Mouse (Mus musculus) megakaryocyte, adult 5-6 weeks (primary cell): ENCODE results near the gene Ezh1. TPM values are rescaled to one million over a fixed set of nuclear protein-coding genes. Genes with fewer than 3 reads are reported as not detected.

ENCODE experiments used
- ATAC-seq: 2 replicates; pipeline ENCODE4 v1.8.0; 2016; ENCODE audit warnings: mild to moderate bottlenecking, inconsistent platforms; ENCODE audit not compliant: poor library complexity, severe bottlenecking
- total RNA-seq, 2 experiments: library from RNA; stranded (forward) in 1 of 2; stranded (reverse) in 1 of 2; fragments of 153-499, 151-499 nt in 1 of 2; fragments of 221-1000, 200-1000 nt in 1 of 2; gene quantifications; 2 replicates each; pipeline versions ENCODE4 v1.2.3 to v1.2.4; 2015 to 2017

The Ezh1 gene
- total RNA-seq, 2 experiments from 2014 or later = 20.0 to 20.1 TPM

- ATAC-seq = no peak
Observed at GRCm38 (mm10) chr11:101247521-101248030, 21.3 kb upstream of the Ezh1 start.

GRCm38 (mm10) chr11:101246702-101247012 lies 20.4 kb upstream of the Ezh1 start:
- ATAC-seq = peak; percentile 30; the same call in 1 of the 2 replicates

- ATAC-seq = 0 out of 2 replicates have a peak, but pooled peaks have one; percentile 15
Observed at GRCm38 (mm10) chr11:101245855-101246701, 19.8 kb upstream of the Ezh1 start, which contains the start of gene Ramp2. Gene Ramp2 (plus strand): TSS chr11:101246028.

DNA sequence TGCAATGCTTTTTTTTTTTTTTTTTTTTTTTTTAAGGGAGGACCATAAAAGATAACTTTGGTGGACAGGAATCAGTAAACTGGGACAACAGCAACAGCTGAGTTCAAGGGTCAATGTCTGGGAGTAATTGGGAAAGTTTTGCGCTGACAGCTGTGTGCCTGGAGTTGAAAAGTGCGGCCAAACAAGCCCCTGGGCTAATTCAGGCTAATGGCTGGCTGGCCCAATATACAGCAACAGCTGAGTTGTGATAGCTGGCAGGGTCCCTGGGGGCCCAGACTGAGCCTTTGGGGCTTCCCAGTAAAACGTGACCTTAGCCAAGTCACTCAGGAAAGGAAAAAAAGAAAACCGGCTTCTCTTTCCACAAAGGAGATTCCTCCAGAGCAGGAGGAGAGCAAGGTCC lies 18.8 kb upstream of the Ezh1 start:
- no peak for ATAC-seq

DNA sequence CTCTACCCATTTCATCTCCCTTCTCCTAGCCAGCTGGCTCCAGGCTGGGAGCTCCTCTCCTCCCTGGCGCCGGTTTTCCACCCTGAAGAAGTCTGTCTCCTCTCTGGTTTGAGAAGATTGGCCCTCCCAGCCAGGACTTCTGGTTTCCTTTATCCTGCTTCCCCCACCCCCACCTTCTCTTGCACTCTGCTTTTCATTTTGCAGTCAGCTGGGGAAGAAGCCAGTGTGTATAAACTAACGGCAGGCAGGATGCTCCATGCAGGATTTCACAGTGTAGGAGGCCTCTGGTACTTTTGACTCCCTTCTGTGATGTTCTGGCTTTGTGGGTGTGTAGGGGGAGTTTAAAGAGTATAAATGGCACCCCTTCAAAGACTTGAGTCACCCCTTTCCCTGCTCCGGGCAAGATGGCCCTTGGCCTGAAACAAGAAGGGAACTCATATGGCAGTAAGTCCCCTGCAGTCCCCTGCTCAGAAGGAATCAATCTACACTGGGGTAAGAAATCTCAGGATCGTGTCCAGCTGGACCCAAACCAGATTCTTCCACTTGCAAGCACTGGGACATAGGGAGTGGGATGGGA lies 11.9 kb upstream of the Ezh1 start:
- ATAC-seq = no peak

DNA sequence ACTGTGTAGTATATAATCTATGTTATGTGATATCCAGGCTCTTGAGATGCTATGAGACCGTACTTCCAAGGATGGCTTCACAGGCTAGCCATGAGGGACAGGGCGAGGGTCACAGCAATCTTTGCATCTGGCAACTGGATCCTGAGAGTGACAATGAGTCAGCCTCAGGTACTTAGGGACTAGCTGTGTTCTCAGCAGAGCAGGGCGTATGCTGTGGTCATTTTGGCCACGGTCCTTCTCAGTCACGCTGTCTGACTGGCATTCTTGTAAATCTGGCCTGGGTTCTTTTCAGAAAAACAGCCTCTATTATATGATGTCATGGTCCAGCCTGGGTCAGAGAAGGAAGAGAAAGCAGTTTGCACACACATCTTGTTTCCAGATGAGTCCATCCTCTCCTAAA lies 10.5 kb upstream of the Ezh1 start:
- ATAC-seq = no peak

DNA sequence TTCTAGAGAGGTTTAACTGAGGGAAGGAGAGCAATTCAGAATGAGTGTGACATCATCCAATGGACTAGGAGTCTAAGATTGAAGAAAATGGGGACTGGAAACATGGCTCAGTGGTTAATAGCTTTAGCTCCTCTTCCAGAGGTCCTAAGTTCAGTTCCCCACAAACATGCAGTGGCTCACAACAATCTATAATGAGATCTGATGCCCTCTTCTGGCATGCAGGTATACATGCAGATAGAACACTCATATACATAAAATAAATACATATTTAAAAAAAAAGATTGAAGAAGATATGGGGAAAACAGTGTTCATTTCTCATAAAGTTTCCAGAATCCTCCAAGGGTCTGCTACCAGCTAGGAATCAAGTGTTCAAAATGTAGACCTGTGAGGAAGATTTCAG lies 9.2 kb upstream of the Ezh1 start:
- ATAC-seq = no peak

GRCm38 (mm10) chr11:101234124-101234523 lies 7.9 kb upstream of the Ezh1 start:
- ATAC-seq = no peak

GRCm38 (mm10) chr11:101233240-101233639 lies 7.0 kb upstream of the Ezh1 start:
- ATAC-seq = no peak

DNA sequence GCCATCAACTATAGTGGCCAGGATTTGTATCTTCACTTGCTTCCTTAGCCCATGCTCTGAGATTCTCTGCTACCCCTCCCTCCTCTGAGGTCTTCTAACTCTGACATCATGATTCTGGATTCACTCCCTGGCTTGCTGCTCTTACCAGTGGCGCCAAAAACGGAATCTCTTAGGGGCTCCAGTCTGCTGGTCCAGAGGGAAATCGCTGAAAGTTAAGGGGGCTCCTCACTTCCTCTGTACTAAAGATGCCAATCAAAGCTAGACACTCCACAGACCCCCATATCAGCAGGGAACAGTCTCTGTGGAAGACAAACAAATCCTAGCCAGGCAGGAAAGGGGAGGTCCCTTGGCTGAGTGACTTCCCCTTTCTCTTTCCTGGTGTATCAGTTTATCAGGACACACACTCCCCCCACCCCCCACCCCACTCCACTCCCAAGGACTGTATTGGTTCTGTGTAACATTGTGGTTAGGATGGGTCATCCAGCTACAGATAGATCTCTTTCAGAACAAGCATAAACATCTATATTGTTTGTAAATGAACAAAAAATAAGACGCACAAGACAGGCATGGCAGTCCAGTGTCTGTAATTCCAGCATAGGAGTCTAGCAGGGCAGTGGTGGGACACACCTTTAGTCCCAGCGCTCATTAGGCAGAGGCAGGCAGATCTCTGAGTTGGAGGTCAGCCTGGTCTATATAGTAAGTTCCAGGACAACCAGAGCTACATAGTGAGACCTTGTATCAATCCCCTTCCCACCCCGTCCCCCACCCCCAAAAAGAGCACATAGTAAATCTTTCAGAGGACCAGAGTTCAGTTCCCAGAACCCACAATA lies 6.0 kb upstream of the Ezh1 start:
- ATAC-seq = peak; percentile 47; the same call in 1 of the 2 replicates

DNA sequence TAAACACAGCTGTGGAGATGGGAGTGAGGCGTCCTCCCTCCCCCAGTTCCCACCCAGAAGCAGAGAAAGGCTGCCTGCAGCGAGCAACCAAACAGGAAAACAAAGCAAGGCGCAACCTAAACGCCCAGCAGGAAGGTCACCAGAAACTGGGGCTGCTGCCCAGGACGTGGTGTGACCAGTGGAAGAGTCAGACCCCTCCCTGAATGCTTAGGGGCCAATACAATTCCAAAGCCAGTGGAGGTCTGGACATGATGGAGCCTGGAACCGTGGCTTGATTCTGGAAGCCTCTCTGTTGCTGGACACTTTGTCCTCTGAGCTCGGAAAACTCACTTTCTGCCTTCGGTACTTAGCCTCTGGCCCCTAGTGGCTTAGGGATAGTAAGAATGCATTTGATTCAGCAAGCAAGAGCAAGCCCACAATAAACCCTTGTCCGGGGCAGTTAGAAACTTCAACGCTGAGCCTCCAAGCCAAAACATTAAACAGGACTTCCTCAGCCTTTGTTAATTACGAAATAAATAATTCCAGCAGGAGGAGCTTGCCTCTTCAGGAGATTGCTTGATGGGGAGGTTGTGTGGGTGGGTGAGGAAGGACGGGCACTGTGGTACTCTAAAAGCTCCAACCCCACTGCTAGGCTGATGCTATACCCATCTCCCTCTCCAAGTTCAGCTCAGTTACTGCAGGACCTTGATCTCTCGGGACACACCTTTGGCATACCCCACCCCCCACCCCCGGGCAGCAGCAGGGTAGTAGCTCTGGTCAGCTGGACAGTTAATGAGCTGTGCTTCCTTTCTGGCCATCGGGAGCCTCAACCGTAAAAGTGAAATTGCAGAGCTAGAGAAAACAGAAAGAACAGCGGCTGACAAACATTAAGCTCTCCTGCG lies 5.0 kb upstream of the Ezh1 start:
- ATAC-seq = peak; percentile 27; the same call in 1 of the 2 replicates

- ATAC-seq = no peak
Observed at GRCm38 (mm10) chr11:101230526-101230925, 4.3 kb upstream of the Ezh1 start.

- no peak for ATAC-seq
Observed at GRCm38 (mm10) chr11:101230061-101230511, 3.8 kb upstream of the Ezh1 start.

DNA sequence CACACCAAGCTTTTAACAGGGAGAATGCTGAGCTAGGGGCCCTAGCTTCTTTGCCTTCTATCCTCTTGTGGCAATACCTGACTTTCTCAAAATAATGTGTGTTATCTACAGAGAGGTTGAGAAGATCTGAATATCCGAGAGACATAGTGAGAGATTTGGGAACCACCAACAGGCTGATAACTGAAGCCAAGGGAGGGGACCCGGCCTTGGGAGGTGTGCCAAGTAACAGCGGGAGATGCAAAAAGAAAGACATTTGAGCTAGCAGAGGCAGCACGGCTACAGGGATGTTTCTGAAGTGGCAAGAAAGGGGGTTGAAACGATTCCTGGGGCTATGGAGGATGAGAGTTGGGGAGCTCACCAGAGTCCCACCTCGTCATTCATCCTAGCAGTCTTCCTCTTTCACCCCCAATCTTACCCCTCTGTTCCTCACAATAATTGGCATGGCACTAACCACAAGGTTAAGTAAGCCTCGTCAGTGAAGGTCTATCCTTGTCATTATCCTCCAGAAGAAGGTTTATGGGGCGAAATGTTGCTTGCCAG lies 3.2 kb upstream of the Ezh1 start:
- ATAC-seq = no peak

GRCm38 (mm10) chr11:101225331-101226064 lies 765 bp downstream of the Ezh1 start:
- peak; percentile 6; the same call in 1 of the 2 replicates for ATAC-seq

- ATAC-seq = no peak
Observed at GRCm38 (mm10) chr11:101224337-101224736, 1.9 kb downstream of the Ezh1 start.

DNA sequence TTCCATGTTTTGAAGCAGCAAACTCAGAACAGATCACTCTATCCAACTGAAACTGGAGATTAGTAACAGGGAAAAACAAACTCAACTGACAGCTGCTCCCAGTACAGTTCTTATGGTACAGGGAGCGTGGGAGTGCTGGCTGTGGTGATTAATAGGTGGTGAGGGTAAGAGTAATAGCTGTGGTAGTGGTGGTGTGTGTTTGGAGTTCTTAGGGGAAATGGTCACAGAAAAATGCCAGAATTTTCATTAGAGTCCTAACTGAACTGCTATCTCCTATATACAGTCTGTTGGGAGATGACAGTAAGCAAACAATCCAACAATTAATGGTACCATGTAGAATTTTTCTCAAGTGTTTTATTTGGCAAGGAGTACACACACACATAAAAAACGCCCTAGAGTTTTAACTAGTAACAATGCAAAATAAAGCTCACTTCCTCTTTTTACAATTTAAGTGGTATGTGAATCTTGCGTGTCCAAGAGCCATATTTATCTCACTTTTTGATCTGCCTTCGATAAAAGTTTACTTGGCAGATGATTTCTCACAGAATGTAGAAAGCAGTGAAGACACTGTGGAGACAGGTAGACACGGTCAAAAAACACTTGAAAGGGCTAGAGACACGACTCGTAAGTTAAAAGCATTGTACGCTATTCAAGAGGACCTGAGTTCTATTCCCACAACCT lies 4.8 kb downstream of the Ezh1 start:
- no peak for ATAC-seq

DNA sequence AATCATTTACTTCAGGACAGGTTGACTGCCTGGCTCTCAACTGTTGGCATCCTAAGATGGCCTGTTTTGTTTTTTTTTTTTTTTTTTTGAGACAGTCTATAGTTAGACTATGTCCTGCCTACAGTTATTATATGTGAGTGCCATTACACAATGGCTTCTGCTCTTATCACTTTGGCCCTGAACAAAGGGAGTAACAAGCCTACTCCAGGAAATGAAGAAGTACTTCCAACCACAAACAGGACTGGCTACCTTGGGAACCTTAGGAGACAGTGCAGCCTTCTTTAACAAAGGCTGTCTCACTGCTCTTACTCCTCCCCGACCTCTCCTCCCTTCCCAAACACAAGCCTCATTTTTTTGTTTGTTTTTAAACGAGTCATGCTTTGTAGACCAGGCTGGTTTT lies 5.4 kb downstream of the Ezh1 start:
- no peak for ATAC-seq
